Mouse (Mus musculus): ENCODE measurements at regions not wholly inside any gene's neighbourhood (a gene's known extent, or its start where the extent isn't known, plus 50 kb on each side); places are given as distances from the start of the nearest gene placed in this dataset.
A peak's percentile ranks its signal among the peaks of the same experiment; 100 is the strongest.
"Not testable (repeated sequence)": the region's sequence is repeated elsewhere in the genome, so short reads cannot be mapped to it uniquely, and the experiment has no call there.

GRCm38 (mm10) chr8:71823655-71824622 lies 57.9 kb upstream of the Zfp709 start:
- H3K36me3 ChIP-seq (ENCODE audit: inconsistent target); H3K4me3 ChIP-seq (ENCODE audit: inconsistent target); H3K79me2 ChIP-seq (ENCODE audit: inconsistent target); H3K27ac ChIP-seq: not testable (repeated sequence)
- 66% methylated on average over 3 of the region's 3 CpGs for WGBS (ENCODE audit: missing documents)

GRCm38 (mm10) chr8:71822749-71823148 lies 59.1 kb upstream of the Zfp709 start:
- H3K27ac ChIP-seq; H3K4me3 ChIP-seq (ENCODE audit: inconsistent target); H3K79me2 ChIP-seq (ENCODE audit: inconsistent target); H3K36me3 ChIP-seq (ENCODE audit: inconsistent target): not testable (repeated sequence)
- WGBS (ENCODE audit: missing documents) = 76% methylated on average over 1 of the region's 1 CpGs

- not testable (repeated sequence) for H3K4me3 ChIP-seq (ENCODE audit: inconsistent target); H3K27ac ChIP-seq; H3K36me3 ChIP-seq (ENCODE audit: inconsistent target); H3K79me2 ChIP-seq (ENCODE audit: inconsistent target)
- WGBS (ENCODE audit: missing documents) = 93% methylated on average over 8 of the region's 8 CpGs
Measured at GRCm38 (mm10) chr8:71819936-71820335, 61.9 kb upstream of the Zfp709 start.

GRCm38 (mm10) chr8:71819381-71819780 lies 62.4 kb upstream of the Zfp709 start:
- H3K36me3 ChIP-seq (ENCODE audit: inconsistent target); H3K4me3 ChIP-seq (ENCODE audit: inconsistent target); H3K79me2 ChIP-seq (ENCODE audit: inconsistent target); H3K27ac ChIP-seq: not testable (repeated sequence)
- WGBS (ENCODE audit: missing documents) = 92% methylated on average over 9 of the region's 9 CpGs

- 92% methylated on average over 20 of the region's 20 CpGs for WGBS (ENCODE audit: missing documents)
- not testable (repeated sequence) for H3K27ac ChIP-seq; H3K36me3 ChIP-seq (ENCODE audit: inconsistent target); H3K79me2 ChIP-seq (ENCODE audit: inconsistent target); H3K4me3 ChIP-seq (ENCODE audit: inconsistent target)
Measured at GRCm38 (mm10) chr8:71816272-71817034, 65.4 kb upstream of the Zfp709 start.

GRCm38 (mm10) chr8:71815813-71816212 lies 66.0 kb upstream of the Zfp709 start:
- H3K79me2 ChIP-seq (ENCODE audit: inconsistent target); H3K27ac ChIP-seq; H3K36me3 ChIP-seq (ENCODE audit: inconsistent target); H3K4me3 ChIP-seq (ENCODE audit: inconsistent target): not testable (repeated sequence)
- WGBS (ENCODE audit: missing documents) = 94% methylated on average over 5 of the region's 5 CpGs

- WGBS (ENCODE audit: missing documents) = 93% methylated on average over 14 of the region's 14 CpGs
- not testable (repeated sequence) for H3K4me3 ChIP-seq (ENCODE audit: inconsistent target); H3K36me3 ChIP-seq (ENCODE audit: inconsistent target); H3K27ac ChIP-seq; H3K79me2 ChIP-seq (ENCODE audit: inconsistent target)
Measured at GRCm38 (mm10) chr8:71814740-71815514, 66.9 kb upstream of the Zfp709 start.

- H3K36me3 ChIP-seq (ENCODE audit: inconsistent target); H3K4me3 ChIP-seq (ENCODE audit: inconsistent target); H3K27ac ChIP-seq; H3K79me2 ChIP-seq (ENCODE audit: inconsistent target): not testable (repeated sequence)
- WGBS (ENCODE audit: missing documents) = 75% methylated on average over 4 of the region's 4 CpGs
Measured at GRCm38 (mm10) chr8:71813889-71814288, 67.9 kb upstream of the Zfp709 start.

- WGBS (ENCODE audit: missing documents) = 93% methylated on average over 8 of the region's 8 CpGs
- H3K79me2 ChIP-seq (ENCODE audit: inconsistent target); H3K27ac ChIP-seq; H3K36me3 ChIP-seq (ENCODE audit: inconsistent target); H3K4me3 ChIP-seq (ENCODE audit: inconsistent target): not testable (repeated sequence)
Measured at GRCm38 (mm10) chr8:71813239-71813638, 68.6 kb upstream of the Zfp709 start.

- not testable (repeated sequence) for H3K4me3 ChIP-seq (ENCODE audit: inconsistent target); H3K79me2 ChIP-seq (ENCODE audit: inconsistent target); H3K27ac ChIP-seq; H3K36me3 ChIP-seq (ENCODE audit: inconsistent target)
- WGBS (ENCODE audit: missing documents) = 72% methylated on average over 2 of the region's 4 CpGs
Measured at GRCm38 (mm10) chr8:71807788-71808187, 74.0 kb upstream of the Zfp709 start.

- 75% methylated on average over 1 of the region's 1 CpGs for WGBS (ENCODE audit: missing documents)
- not testable (repeated sequence) for H3K27ac ChIP-seq; H3K79me2 ChIP-seq (ENCODE audit: inconsistent target); H3K36me3 ChIP-seq (ENCODE audit: inconsistent target); H3K4me3 ChIP-seq (ENCODE audit: inconsistent target)
Measured at GRCm38 (mm10) chr8:71804586-71804985, 77.2 kb upstream of the Zfp709 start.

GRCm38 (mm10) chr8:71802226-71802625 lies 76.7 kb upstream of the Fcho1 start:
- WGBS (ENCODE audit: missing documents) = 75% methylated on average over 2 of the region's 2 CpGs
- not testable (repeated sequence) for H3K36me3 ChIP-seq (ENCODE audit: inconsistent target); H3K79me2 ChIP-seq (ENCODE audit: inconsistent target); H3K27ac ChIP-seq; H3K4me3 ChIP-seq (ENCODE audit: inconsistent target)

- H3K79me2 ChIP-seq (ENCODE audit: inconsistent target); H3K27ac ChIP-seq; H3K36me3 ChIP-seq (ENCODE audit: inconsistent target): not testable (repeated sequence)
- WGBS (ENCODE audit: missing documents) = 0% methylated on average over 2 of the region's 9 CpGs
- H3K4me3 ChIP-seq (ENCODE audit: inconsistent target) = peak overlapping the region; percentile 13; the same call in 1 of the 2 replicates
Measured at GRCm38 (mm10) chr8:71789031-71789460, 63.5 kb upstream of the Fcho1 start.

- not testable (repeated sequence) for H3K27ac ChIP-seq; H3K36me3 ChIP-seq (ENCODE audit: inconsistent target); H3K4me3 ChIP-seq (ENCODE audit: inconsistent target); H3K79me2 ChIP-seq (ENCODE audit: inconsistent target)
- 94% methylated on average over 7 of the region's 10 CpGs for WGBS (ENCODE audit: missing documents)
Measured at GRCm38 (mm10) chr8:71780624-71781023, 55.1 kb upstream of the Fcho1 start.

Measured in macrophage (primary cell).